Mouse (Mus musculus): ENCODE results near the gene Gna12.

Gene Gna12

DNA sequence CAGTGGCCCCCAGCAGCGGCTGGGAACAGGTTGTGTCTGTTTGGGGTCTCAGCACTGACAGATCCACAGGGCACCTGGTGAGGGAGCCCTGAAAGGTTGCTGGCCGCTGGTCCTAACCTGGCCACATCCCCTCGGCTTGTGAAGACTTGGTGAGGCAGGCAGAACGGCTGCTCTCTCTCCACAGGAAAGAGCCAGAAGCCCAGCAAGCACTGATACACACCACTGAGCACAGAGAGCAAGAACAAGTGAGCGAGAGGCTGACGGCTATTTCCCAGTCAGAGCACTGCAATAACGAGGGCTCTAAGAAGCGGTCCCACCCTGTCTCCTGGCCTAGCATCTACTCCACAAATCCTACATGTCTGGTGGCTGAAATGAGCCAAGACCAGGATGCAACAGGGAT lies 71.4 kb downstream of the Gna12 start:
- no peak for DNase-seq (ENCODE audit: low spot score in 2 of 2)

- no peak for DNase-seq (ENCODE audit: low spot score in 2 of 2)
Observed at GRCm38 (mm10) chr5:140753223-140753622, 77.0 kb downstream of the Gna12 start.

- no peak for DNase-seq (ENCODE audit: low spot score in 2 of 2)
Observed at GRCm38 (mm10) chr5:140752639-140753038, 77.6 kb downstream of the Gna12 start.

GRCm38 (mm10) chr5:140752041-140752440 lies 78.2 kb downstream of the Gna12 start:
- DNase-seq (ENCODE audit: low spot score in 2 of 2) = no peak

DNA sequence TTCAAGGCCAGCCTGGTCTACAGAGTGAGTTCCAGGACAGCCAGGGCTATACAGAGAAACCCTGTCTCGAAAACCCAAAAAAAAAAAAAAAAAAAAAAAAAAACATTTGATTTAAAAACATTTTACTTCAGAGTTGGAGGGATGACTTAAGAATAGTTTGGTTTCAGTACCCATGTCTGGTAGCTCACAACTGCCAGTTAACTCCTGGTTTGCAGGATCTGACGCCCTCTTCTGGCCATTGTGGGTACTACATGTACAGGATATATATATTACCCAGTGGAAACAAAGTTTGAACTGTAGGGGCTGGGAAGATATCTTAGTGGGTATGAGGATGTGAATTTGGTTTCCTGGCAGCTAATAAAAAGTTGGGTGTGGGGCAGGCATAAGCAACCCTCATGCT lies 79.3 kb downstream of the Gna12 start:
- DNase-seq (ENCODE audit: low spot score in 2 of 2) = peak in 1 of 2 experiments; percentile 55

DNA sequence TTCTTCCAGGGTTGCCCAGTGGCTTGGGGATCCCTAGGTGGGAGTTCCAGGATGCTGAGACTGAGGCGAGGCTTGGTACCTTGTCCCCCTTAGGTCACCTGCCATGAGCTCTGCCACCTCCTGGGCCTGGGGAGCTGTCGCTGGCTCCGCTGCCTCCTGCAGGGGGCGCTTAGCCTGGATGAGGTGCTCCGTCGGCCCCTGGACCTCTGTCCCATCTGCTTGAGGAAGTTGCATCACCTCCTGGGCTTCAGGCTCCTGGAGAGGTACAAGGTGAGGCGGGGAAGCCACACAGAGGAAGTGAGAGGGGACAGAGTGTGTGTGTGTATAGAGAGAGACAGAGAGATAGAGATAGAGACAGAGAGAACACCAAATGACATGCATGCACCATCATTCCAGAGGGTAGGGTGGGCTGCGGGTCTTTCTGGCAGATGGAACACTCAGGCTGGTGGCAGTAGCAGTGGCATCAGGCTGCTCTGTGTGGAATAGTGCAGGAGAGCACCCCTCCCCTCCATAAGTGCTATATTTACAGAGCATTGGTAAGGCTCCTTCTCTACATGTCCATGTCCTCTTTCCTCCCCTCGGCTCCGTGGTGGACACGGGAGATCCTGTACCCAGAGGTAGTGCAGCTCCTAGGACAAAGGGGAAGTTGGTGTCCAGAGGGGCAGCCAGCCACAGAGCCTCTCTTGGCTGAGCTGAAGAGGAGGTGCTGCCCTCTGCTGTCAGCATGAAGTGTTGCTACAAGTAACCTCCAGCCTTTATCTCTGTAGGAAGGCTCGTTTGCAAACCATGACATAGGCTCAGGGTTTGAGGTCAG lies 81.0 kb downstream of the Gna12 start:
- DNase-seq (ENCODE audit: low spot score in 2 of 2) = peak; percentile 52 to 79

DNA sequence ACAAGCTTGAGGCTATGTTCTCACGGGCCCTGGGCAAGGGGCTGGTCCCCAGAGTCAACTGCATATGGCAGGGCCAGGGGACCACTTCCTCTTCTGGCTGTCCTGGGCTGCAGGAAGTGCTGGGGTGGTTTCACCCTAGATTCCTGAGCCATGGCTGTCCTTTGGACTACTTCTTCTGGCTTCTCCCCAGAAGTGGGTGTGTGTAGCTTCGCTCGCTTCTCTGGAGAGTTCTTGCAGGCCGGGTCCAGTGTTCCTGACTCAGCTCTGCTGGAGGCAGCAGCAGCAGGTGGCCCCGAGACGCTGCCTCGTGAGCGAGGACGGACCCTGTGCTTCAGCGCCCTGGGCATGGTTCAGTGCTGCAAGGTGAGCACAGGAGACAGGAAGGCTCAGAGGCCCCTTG lies 81.8 kb downstream of the Gna12 start:
- DNase-seq (ENCODE audit: low spot score in 2 of 2) = no peak

DNA sequence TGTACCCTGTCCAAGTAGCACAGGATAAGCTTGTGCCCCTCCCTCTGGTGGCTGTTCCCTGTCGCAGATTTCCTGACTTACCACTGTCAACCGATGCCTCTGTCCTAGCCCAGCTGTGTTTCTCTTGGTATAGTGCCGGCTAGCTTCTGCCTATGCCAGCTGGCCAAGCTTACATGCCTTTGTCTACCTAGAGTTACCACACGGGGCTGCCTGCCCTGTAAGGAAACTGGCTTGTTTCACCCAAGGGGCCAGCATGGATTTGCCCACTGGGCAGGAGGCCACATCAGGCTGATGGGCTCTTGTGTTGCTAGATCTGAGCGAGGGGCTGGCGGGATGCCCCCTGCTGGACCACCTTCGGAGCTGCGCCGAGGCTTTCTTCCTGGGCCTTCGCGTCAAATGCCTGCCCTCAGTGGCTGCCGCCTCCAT lies 86.5 kb downstream of the Gna12 start:
- DNase-seq (ENCODE audit: low spot score in 2 of 2) = peak in 1 of 2 experiments; percentile 52

- DNase-seq (ENCODE audit: low spot score in 2 of 2) = no peak
Observed at GRCm38 (mm10) chr5:140741877-140742276, 88.4 kb downstream of the Gna12 start.

GRCm38 (mm10) chr5:140741040-140741439 lies 89.2 kb downstream of the Gna12 start:
- DNase-seq (ENCODE audit: low spot score in 2 of 2) = no peak

GRCm38 (mm10) chr5:140739813-140740212 lies 90.4 kb downstream of the Gna12 start:
- no peak for DNase-seq (ENCODE audit: low spot score in 2 of 2)

DNA sequence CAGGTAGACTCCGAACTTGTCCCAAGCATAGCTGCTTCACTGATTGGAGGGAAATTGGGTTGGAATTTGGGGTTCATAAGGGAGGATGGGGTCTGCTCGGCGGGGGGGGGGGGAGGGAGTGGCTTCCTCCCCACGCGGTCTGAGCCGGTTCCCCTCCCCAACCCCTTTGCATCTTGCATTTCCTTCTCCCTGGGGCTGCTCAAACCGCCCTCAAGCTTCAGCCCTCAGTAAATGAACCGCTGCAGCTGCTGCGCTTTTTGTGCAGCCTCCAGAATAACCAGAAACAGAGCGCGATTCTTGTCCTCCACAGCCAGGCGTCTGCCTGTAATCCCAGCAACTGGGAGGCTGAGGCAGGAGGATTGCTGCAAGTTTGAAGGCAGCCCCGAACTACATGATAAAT lies 94.1 kb downstream of the Gna12 start:
- no peak for DNase-seq (ENCODE audit: low spot score in 2 of 2)

DNA sequence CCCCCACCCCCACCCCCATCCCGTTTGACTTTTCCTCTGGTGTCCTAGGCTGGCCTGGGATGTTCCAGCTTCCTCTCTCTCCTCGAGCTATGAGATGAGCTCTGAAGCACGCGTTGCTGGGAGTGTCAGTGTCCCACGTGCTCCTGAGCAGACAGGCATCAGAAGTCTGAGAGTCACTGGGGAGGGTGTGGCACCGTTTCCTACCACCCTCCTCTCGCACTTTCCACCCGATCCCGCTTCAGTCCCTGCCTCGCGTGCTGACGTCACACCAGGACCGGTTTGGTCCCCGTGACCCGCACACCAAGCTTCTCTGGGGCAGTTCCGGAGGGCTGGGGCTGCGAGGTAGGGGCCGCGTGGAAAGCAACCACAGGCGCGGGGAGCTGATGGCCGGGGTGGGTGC lies 94.9 kb downstream of the Gna12 start:
- no peak for DNase-seq (ENCODE audit: low spot score in 2 of 2)

DNA sequence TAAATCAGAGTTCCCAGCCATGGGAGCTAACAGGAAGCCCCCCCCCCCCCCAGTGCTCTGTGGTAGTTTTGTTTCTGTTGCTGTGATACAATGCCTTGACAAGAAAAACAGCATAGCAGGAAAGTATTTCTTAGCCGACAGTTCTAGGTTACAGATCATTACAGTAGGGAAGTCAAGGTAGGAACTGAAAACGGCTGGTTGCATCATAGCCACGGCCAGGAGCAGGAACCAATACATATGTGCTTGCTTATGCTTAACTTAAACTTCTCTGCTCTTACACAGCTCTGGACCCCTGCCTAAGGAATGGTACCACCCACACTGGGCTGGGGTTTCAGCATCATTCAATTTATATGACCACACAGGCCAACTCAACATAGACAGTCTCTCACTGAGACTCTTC lies 96.9 kb downstream of the Gna12 start:
- DNase-seq (ENCODE audit: low spot score in 2 of 2) = no peak

GRCm38 (mm10) chr5:140732195-140732594 lies 98.0 kb downstream of the Gna12 start:
- no peak for DNase-seq (ENCODE audit: low spot score in 2 of 2)

DNA sequence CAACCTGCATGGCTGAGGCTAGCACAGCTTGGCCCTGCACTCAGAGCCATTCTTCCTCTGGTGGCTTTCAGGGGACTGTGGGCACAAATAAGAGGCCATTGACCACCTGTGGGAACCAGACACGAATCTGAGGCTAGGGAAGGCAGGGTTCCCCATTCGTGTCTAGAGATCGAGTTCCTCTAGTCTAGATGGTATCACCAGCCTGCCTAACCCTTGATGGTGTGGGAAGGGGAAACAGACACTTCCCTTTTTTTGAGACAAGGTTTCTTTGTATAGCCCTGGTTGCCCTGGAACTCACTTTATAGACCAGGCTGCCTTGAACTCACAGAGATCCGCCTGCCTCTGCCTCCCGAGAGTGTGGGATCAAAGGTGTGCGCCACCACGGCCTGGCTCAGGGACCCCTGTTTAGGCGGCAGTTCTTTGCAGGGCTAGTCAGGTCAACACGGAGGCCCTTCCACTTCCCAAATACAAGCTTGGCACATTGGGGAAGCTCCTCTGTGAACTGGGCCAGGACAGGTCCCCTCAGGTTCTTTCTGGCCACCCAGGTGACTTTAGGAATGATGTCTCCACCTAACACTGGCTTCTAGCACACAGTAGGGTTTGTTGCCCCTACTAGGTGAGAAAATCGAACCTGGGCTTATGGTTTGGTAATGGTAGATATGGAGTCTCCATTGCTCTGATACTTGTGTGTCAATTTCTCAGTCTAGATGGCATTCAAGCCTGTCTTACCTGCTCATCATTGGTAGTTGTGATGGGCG lies 99.0 kb downstream of the Gna12 start:
- DNase-seq (ENCODE audit: low spot score in 2 of 2) = no peak

GRCm38 (mm10) chr5:140726946-140727740 lies 103.1 kb downstream of the Gna12 start:
- DNase-seq (ENCODE audit: low spot score in 2 of 2) = no peak

- DNase-seq (ENCODE audit: low spot score in 2 of 2) = peak in 1 of 2 experiments; percentile 70
Observed at GRCm38 (mm10) chr5:140726062-140726839, 104.0 kb downstream of the Gna12 start.

DNA sequence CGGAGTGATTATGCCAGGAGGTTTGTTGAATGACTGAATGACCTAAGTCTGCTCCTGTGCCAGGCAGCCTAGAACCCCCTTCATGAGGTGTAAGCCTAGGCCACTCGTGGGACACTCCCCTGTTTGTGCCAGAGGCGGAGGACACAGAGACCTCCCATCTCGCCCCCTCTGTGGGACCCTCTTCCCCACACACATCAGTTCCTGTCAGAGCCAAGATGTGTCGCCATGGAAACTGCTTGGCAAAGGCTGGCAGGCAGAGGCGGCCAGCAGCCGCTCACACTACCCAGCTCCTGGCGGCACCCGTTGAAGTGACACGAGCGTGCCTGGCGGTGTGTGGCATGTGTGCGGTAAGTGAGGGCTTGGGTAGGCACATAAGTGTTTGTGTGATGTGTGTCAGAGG lies 106.4 kb downstream of the Gna12 start, which contains the start of gene Amz1:
Gene Amz1, plus strand, starts transcription at position 306 of the 400 bp plus-strand sequence.
- peak; percentile 48 to 69 for DNase-seq (ENCODE audit: low spot score in 2 of 2)

GRCm38 (mm10) chr5:140722121-140722520 lies 108.1 kb downstream of the Gna12 start:
- no peak for DNase-seq (ENCODE audit: low spot score in 2 of 2)

DNA sequence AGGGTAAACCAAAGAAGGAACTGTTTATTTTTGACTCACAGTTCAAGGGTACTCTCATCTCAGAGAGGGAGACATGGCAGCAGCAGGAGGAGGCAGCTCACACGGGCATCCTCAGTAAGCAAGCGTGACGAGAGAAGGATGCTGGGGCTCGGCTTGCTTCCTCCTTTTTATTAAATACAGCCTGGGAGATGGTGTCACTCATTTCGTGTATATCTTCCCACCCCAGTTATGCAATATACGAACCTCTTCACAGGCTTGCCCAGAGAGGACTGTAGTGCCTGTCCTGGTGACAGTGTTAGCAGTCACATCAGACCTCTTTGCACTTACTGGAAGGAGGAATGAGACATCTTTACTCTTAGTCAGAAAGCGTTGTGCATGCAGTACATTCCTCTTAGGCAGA lies 109.5 kb downstream of the Gna12 start:
- no peak for DNase-seq (ENCODE audit: low spot score in 2 of 2)

Data from cerebellum, postnatal 4 days (tissue).